Mouse (Mus musculus) kidney, postnatal 0 days (tissue): ENCODE results near the gene Arhgap33. TPM values are rescaled to one million over a fixed set of nuclear protein-coding genes. Genes with fewer than 3 reads are reported as not detected.

Experiments used
- ATAC-seq: fragments of 200-750 bp; cut with Nextera tagmentation; replicated peaks from 2 replicates; pipeline ENCODE4 v1.8.0; 2017; ENCODE audit warnings: low read depth, moderate number of reproducible peaks, moderate TSS enrichment, moderate library complexity; ENCODE audit not compliant: low FRiP score
- DNase-seq: peaks from one replicate; pipeline ENCODE4 v3.0.0-alpha.2; 2016; ENCODE audit warnings: low spot score
- H3K27ac ChIP-seq: fragments of 300-500 bp; sonication (generic); 2 replicates; pipeline ENCODE4 v1.5.1; 2014; ENCODE audit warnings: mild to moderate bottlenecking
- H3K27me3 ChIP-seq: fragments of 300-500 bp; sonication (generic); 2 replicates; pipeline ENCODE4 v1.6.1; 2014; ENCODE audit warnings: low read length, mixed read lengths; ENCODE audit not compliant: insufficient read depth
- H3K36me3 ChIP-seq: fragments of 300-500 bp; sonication (generic); 2 replicates; pipeline ENCODE4 v1.6.1; 2014; ENCODE audit warnings: low read length, mixed read lengths; ENCODE audit not compliant: insufficient read depth
- H3K4me1 ChIP-seq: fragments of 300-500 bp; sonication (generic); replicated peaks from 2 replicates; pipeline ENCODE4 v1.6.1; 2014; ENCODE audit warnings: antibody characterized with exemption, low read length, mixed read lengths; ENCODE audit not compliant: insufficient read depth
- H3K4me2 ChIP-seq: fragments of 300-500 bp; sonication (generic); 2 replicates; pipeline ENCODE4 v1.6.1; 2014; ENCODE audit warnings: mild to moderate bottlenecking, low read length, moderate library complexity, mixed read lengths
- H3K4me3 ChIP-seq: fragments of 300-500 bp; sonication (generic); replicated peaks from 2 replicates; pipeline ENCODE4 v1.5.1; 2014; ENCODE audit warnings: low read depth, low read length
- H3K9ac ChIP-seq: fragments of 300-500 bp; sonication (generic); 2 replicates; pipeline ENCODE4 v1.6.1; 2014; ENCODE audit warnings: low read depth, low read length
- H3K9me3 ChIP-seq: fragments of 300-500 bp; sonication (generic); replicated peaks from 2 replicates; pipeline ENCODE4 v1.6.1; 2016; ENCODE audit warnings: low read length, inconsistent platforms, mixed read lengths
- CTCF ChIP-seq: IDR thresholded peaks from 2 replicates; pipeline ENCODE4 v1.5.1; 2016; ENCODE audit warnings: antibody characterized with exemption, low read depth, mild to moderate bottlenecking, moderate library complexity
- WGBS: fragments of 180-500 bp; shearing (Covaris S2); extraction: QIAGEN DNeasy Blood & Tissue Kit; methylation state at CpG from one replicate; pipeline ENCODE4 v1.1.7; 2014; 5-methylcytosine and 5-hydroxymethylcytosine counted together
- polyA plus RNA-seq: library from polyadenylated mRNA; unstranded; fragments of >200 nt; fragmentation: Nextera tagmentation; extraction: Ambion mirVana; gene quantifications from 2 replicates; pipeline ENCODE4 v1.2.1, GENCODE M21; 2015

Gene Arhgap33
- polyA plus RNA-seq, 1 experiment from 2014 or later, result 4.2 TPM

DNA sequence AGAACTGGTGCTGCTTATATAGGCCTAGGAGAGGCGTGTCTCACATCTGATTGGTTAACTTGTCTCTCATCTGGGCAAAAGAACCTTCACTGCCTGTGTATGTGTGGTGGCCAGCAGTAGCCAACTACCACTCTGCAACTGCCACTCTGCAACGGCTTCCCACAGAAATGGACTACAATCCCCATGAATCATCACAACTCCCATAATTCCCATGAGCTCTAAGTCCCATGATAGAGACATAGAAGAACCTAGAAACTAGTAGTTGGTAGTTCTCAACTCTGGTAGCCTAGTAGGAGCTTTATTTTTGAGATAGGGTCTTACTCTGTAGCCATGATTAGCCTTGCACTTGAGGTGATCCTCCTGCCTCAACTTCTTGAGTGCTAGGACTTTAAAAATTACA is 15.0 kb upstream of the Arhgap33 start:
- peaks cover 8% of the 10 kb centered on the region for H3K4me1 ChIP-seq
- ATAC-seq (no peak), DNase-seq (no peak)
- WGBS, result 90% methylated on average over 2 of the region's 2 CpGs
- no peak overlapping the region for H3K4me3 ChIP-seq
- H3K27ac ChIP-seq, result no peak overlapping the region
- TF ChIP-seq CTCF, result no peak
- H3K4me2 ChIP-seq, result no peak overlapping the region
- H3K27me3 ChIP-seq, result no peaks in the 10 kb centered on the region
- H3K9me3 ChIP-seq, result no peaks in the 10 kb centered on the region
- H3K9ac ChIP-seq, result no peak overlapping the region
- H3K36me3 ChIP-seq, result peaks cover 8% of the 10 kb centered on the region; the same call in 1 of the 2 replicates

DNA sequence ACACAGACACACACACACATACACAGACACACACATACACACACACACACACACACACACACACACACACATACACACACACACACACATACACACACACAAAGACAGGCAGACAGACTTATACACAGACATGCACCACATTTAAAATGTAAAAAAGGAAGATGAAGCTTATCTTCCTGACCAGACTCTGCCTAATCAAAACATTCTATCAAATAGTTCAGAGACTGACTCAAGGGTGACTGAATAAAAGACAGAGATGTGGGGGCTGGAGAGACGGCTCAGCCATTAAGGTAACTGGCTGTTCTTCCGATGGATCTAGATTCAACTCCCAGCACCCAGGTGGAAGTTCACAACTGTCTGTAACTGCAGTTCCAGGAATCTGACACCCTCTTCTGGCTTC is 9.5 kb upstream of the Arhgap33 start:
- no peak for DNase-seq
- Histone ChIP-seq H3K36me3 (peaks cover 23% of the 10 kb centered on the region; the same call in 1 of the 2 replicates), H3K4me1 (no peaks in the 10 kb centered on the region), H3K27ac (no peak overlapping the region), H3K4me2 (no peak overlapping the region), H3K4me3 (no peak overlapping the region), H3K27me3 (no peaks in the 10 kb centered on the region), H3K9ac (no peak overlapping the region), H3K9me3 (no peaks in the 10 kb centered on the region)
- ATAC-seq, result no peak
- no peak for TF ChIP-seq CTCF
- 85% methylated on average over 2 of the region's 2 CpGs for WGBS

DNA sequence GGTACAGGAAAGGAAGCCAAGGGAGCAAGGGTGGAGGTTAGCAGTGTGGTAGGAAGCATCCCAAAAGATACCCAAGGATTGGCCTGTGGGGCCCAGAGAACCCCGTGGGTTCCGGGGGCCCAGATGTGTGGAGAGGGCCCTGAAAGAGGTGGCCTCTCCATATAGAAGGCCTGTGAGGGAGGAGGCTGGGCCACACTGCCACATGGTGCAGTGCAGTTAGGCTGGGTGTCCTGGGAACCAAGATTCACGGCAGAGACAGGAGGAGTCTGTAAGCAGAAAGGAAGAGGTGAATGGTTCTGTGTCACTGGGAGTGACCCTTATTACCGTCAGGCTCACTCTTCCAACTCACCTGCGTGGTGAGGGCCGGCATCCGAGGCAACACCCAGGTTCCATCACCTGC is 5.7 kb upstream of the Arhgap33 start:
- no peak overlapping the region for H3K4me2 ChIP-seq
- H3K27me3 ChIP-seq, result no peaks in the 10 kb centered on the region
- no peak overlapping the region for H3K4me3 ChIP-seq
- no peaks in the 10 kb centered on the region for H3K9me3 ChIP-seq
- no peak for TF ChIP-seq CTCF
- peaks cover 15% of the 10 kb centered on the region; the same call in 1 of the 2 replicates for H3K36me3 ChIP-seq
- 89% methylated on average over 7 of the region's 7 CpGs for WGBS
- no peak overlapping the region for H3K9ac ChIP-seq
- no peak overlapping the region for H3K27ac ChIP-seq
- ATAC-seq, result no peak
- no peak for DNase-seq
- no peaks in the 10 kb centered on the region for H3K4me1 ChIP-seq

DNA sequence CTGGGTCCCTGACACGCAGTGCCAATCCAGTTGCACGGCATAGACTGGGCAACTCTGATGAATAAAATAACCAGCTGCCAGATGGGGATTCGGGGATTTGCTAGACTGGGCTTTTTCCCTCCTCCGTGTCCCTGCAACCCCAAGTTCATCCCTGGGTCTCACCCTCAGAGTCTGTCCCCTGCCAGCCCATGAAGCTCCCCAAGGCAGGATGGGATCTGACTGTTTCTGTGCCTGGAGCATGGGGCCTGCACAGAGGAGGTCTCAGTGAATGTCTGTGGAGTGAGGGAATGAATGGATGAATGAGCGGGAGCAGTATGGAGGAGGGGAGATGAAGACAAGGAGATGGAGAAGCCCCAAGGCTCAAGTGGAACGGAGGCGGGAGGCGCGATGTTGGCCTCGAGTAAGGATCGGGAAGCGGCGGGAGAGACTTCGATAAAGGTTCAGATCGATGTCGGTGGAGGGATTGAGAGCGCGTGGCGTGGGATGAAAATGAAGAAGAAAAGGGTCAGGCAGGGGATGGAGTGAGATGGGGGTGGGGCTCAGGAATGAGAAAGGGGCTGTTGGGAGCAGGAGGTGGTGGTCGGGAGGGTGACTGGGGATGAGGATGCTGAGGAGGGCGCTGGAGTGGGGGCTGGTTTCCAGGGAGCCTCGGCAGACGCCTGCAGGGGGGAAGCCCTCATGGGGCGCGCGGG is 773 bp downstream of the Arhgap33 start:
- DNase-seq (peak; percentile 20), ATAC-seq (no peak)
- peak overlapping the region; percentile 74 for H3K4me3 ChIP-seq
- 8% methylated on average over 25 of the region's 26 CpGs for WGBS
- peak overlapping the region; percentile 94 for H3K4me2 ChIP-seq
- 0 out of 2 replicates have a peak overlapping the region, but pooled peaks have one; percentile 22 for H3K27ac ChIP-seq
- no peaks in the 10 kb centered on the region for H3K27me3 ChIP-seq
- H3K36me3 ChIP-seq, result peaks cover 9% of the 10 kb centered on the region; the same call in 1 of the 2 replicates
- TF ChIP-seq CTCF, result no peak
- H3K9ac ChIP-seq, result peak overlapping the region; percentile 71
- no peaks in the 10 kb centered on the region for H3K9me3 ChIP-seq
- H3K4me1 ChIP-seq, result peaks cover 7% of the 10 kb centered on the region; the same call in 1 of the 2 replicates

DNA sequence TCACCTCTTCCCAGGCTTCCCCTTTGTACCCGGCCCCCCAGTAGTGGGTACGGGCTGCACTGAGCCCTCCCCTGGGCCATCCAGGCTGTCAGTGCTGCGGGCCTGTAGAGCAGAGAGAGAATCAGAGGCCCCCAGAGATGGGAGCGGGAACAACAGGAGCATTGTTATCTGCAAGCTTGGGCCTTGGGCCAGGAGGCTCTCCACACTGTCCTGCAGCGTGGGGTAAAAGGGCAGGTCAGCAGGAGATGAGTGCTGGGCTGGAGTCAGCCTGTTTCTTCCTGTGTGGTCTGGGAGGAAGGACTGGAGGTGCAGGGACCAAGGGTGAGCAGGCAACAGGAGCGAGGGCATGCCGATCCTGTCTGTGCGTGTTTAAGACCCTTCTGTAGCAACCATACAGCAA is 1.9 kb downstream of the Arhgap33 start:
- peaks cover 7% of the 10 kb centered on the region; the same call in 1 of the 2 replicates for H3K4me1 ChIP-seq
- 32% methylated on average over 8 of the region's 8 CpGs for WGBS
- H3K9me3 ChIP-seq, result no peaks in the 10 kb centered on the region
- no peak overlapping the region for H3K27ac ChIP-seq
- DNase-seq (peak; percentile 41), ATAC-seq (peak; percentile 45; the same call in 1 of the 2 replicates)
- peaks cover 19% of the 10 kb centered on the region; the same call in 1 of the 2 replicates for H3K36me3 ChIP-seq
- no peaks in the 10 kb centered on the region for H3K27me3 ChIP-seq
- no peak overlapping the region for H3K4me3 ChIP-seq
- no peak overlapping the region for H3K9ac ChIP-seq
- TF ChIP-seq CTCF, result no peak
- no peak overlapping the region for H3K4me2 ChIP-seq

DNA sequence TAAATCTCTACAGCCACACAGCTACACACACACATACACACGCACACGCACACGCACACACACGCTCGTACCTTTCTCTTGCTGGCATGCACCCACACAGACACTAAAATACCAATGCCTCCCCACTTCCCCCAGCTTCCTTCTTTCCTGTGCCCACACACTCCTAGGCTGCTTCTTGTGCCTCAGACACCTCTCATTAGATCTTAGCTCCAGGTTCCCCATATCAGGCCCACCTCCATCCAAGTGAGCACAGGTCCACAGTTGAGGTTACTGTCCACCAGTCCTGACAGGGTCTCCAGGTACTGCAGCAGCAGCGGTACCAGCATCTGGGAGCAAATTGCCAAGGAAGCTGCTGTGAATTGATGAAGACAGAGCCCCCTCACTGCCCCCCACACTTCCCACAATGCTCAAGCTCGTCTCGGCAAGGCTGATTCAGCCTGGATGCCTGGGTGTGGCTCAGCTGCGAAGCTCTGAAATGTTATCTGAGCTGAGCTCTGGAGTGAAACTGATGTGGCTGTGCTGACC is 3.5 kb downstream of the Arhgap33 start:
- TF ChIP-seq CTCF, result no peak
- peaks cover 21% of the 10 kb centered on the region; the same call in 1 of the 2 replicates for H3K36me3 ChIP-seq
- no peak overlapping the region for H3K27ac ChIP-seq
- no peak overlapping the region for H3K9ac ChIP-seq
- H3K27me3 ChIP-seq, result no peaks in the 10 kb centered on the region
- no peaks in the 10 kb centered on the region for H3K9me3 ChIP-seq
- H3K4me3 ChIP-seq, result no peak overlapping the region
- ATAC-seq (no peak), DNase-seq (no peak)
- peaks cover 13% of the 10 kb centered on the region; the same call in 1 of the 2 replicates for H3K4me1 ChIP-seq
- no peak overlapping the region for H3K4me2 ChIP-seq
- 79% methylated on average over 9 of the region's 9 CpGs for WGBS
